Mouse (Mus musculus): ENCODE measurements around the gene Stk26.

DNA sequence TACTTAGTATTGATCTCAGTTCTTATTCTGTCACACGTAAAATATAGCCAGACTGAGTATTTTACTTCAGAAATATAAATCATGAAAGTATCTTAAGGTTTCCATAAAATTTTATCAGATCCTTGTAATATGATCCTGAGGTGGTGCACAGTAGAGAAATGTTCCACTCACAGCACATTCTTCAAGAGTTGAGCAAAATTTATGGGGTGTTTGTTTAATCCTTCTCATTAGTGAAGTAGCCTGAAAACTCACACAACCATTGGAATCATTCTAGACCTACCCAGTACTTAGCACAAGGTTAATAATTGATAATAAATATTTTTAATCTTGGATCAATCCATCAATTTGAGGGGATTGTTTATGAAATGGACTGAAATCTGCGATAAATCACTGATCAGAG lies 22.9 kb downstream of the Stk26 start:
- TF ChIP-seq MAX (IDR thresholded peaks at IDR 0.05; ENCODE audit: low read depth) (no peak), POLR2A (IDR thresholded peaks at IDR 0.05; ENCODE audit: insufficient read length, low read depth) (no peak), MYOD1 (IDR thresholded peaks at IDR 0.05; ENCODE audit: control insufficient read depth in 1 of 3, insufficient read length in 2 of 3, low read depth in 2 of 3) (no peak), TCF12 (IDR thresholded peaks at IDR 0.05; ENCODE audit: insufficient read depth, poor library complexity, severe bottlenecking) (no peak), POLR2AphosphoS2 (IDR thresholded peaks at IDR 0.05; ENCODE audit: insufficient read length, low read depth) (no peak), SRF (IDR thresholded peaks at IDR 0.05; ENCODE audit: control insufficient read depth, insufficient read length, low read depth) (no peak), CEBPB (IDR thresholded peaks at IDR 0.05; ENCODE audit: insufficient read depth, poor library complexity, severe bottlenecking) (no peak), E2F4 (IDR thresholded peaks at IDR 0.05; ENCODE audit: insufficient read depth) (no peak), USF1 (IDR thresholded peaks at IDR 0.05; ENCODE audit: low read depth) (no peak), MYOG (IDR thresholded peaks at IDR 0.05; ENCODE audit: control insufficient read depth in 1 of 3, insufficient read depth in 1 of 3, insufficient read length in 2 of 3, low read depth in 2 of 3) (no peak), REST (IDR thresholded peaks at IDR 0.05; ENCODE audit: insufficient read depth, insufficient read length) (no peak), TCF3 (IDR thresholded peaks at IDR 0.05; ENCODE audit: insufficient read length, low read depth) (no peak)
